Mouse (Mus musculus) hindbrain, embryonic 10.5 days (tissue): ENCODE results near the gene Gm20425. TPM values are rescaled to one million over a fixed set of nuclear protein-coding genes. Genes with fewer than 3 reads are reported as not detected.

ENCODE experiments used
- DNase-seq: peaks from one replicate; pipeline ENCODE4 v3.0.0-alpha.2; 2017; ENCODE audit warnings: low spot score
- H3K27ac ChIP-seq: fragments of 300-500 bp; sonication (generic); 2 replicates; pipeline ENCODE4 v1.5.1; 2016; ENCODE audit warnings: mild to moderate bottlenecking, moderate library complexity
- H3K27me3 ChIP-seq: fragments of 300-500 bp; sonication (generic); 2 replicates; pipeline ENCODE4 v1.6.1; 2016; ENCODE audit warnings: mild to moderate bottlenecking; ENCODE audit not compliant: poor library complexity, insufficient read depth, severe bottlenecking
- H3K36me3 ChIP-seq: fragments of 300-500 bp; sonication (generic); 2 replicates; pipeline ENCODE4 v1.6.1; 2016; ENCODE audit warnings: mild to moderate bottlenecking, moderate library complexity
- H3K4me1 ChIP-seq: fragments of 300-500 bp; sonication (generic); replicated peaks from 2 replicates; pipeline ENCODE4 v1.6.1; 2016; ENCODE audit warnings: mild to moderate bottlenecking
- H3K4me3 ChIP-seq: fragments of 300-500 bp; sonication (generic); 2 replicates; pipeline ENCODE4 v1.5.1; 2016; ENCODE audit warnings: mild to moderate bottlenecking, moderate library complexity
- H3K9me3 ChIP-seq: fragments of 300-500 bp; sonication (generic); 2 replicates; pipeline ENCODE4 v1.6.1; 2016; ENCODE audit warnings: mild to moderate bottlenecking, moderate library complexity
- WGBS: fragments of 180-500 bp; shearing (Covaris S2); methylation state at CpG from one replicate; pipeline ENCODE4 v1.1.7; 2016; 5-methylcytosine and 5-hydroxymethylcytosine counted together
- polyA plus RNA-seq: library from polyadenylated mRNA; unstranded; fragments of >200 nt; fragmentation: Nextera tagmentation; extraction: Ambion mirVana; gene quantifications from 2 replicates; pipeline ENCODE4 v1.2.1, GENCODE M21; 2016

Gm20425 gene
- polyA plus RNA-seq, 1 experiment from 2014 or later, result not detected

- Histone ChIP-seq H3K27ac (peak overlapping the region; percentile 75), H3K4me1 (peaks cover 59% of the 10 kb centered on the region), H3K9me3 (no peaks in the 10 kb centered on the region), H3K4me3 (no peak overlapping the region), H3K27me3 (no peaks in the 10 kb centered on the region), H3K36me3 (peaks cover 29% of the 10 kb centered on the region)
- WGBS, result 70% methylated on average over 4 of the region's 4 CpGs
- DNase-seq, result no peak
Observed at GRCm38 (mm10) chr9:103143881-103144280, 86.2 kb downstream of the Gm20425 start.

GRCm38 (mm10) chr9:103141266-103141665 lies 88.8 kb downstream of the Gm20425 start:
- 92% methylated on average over 7 of the region's 7 CpGs for WGBS
- no peaks in the 10 kb centered on the region for H3K9me3 ChIP-seq
- no peak for DNase-seq
- H3K27me3 ChIP-seq, result no peaks in the 10 kb centered on the region
- H3K4me3 ChIP-seq, result no peak overlapping the region
- H3K36me3 ChIP-seq, result peaks cover 29% of the 10 kb centered on the region
- 0 out of 2 replicates have a peak overlapping the region, but pooled peaks have one; percentile 29 for H3K27ac ChIP-seq
- H3K4me1 ChIP-seq, result peaks cover 58% of the 10 kb centered on the region

GRCm38 (mm10) chr9:103140384-103140783 lies 89.7 kb downstream of the Gm20425 start:
- WGBS, result 86% methylated on average over 6 of the region's 6 CpGs
- DNase-seq, result no peak
- no peaks in the 10 kb centered on the region for H3K9me3 ChIP-seq
- H3K27me3 ChIP-seq, result no peaks in the 10 kb centered on the region
- peaks cover 56% of the 10 kb centered on the region for H3K4me1 ChIP-seq
- H3K36me3 ChIP-seq, result peaks cover 29% of the 10 kb centered on the region
- H3K27ac ChIP-seq, result no peak overlapping the region
- H3K4me3 ChIP-seq, result no peak overlapping the region

Other genes starting within 250 kb of the Gm20425 start
- 0.44 and 0.45 TPM in 2 replicates for gene Slco2a1, start 241.6 kb downstream of the Gm20425 start, polyA plus RNA-seq
- gene Rab6b, start 118.5 kb downstream of the Gm20425 start, polyA plus RNA-seq, result 17.0 and 29.0 TPM in 2 replicates
- gene Srprb, start 28.2 kb downstream of the Gm20425 start, polyA plus RNA-seq, result 62.0 and 69.7 TPM in 2 replicates
- 17.2 and 27.2 TPM in 2 replicates for gene Trf, start 137 bp upstream of the Gm20425 start, polyA plus RNA-seq
- 3.1 and 4.4 TPM in 2 replicates for gene 1300017J02Rik, start 74.8 kb upstream of the Gm20425 start, polyA plus RNA-seq
- gene Topbp1, start 74.9 kb upstream of the Gm20425 start, polyA plus RNA-seq, result 55.9 and 81.8 TPM in 2 replicates
- 150 and 153 TPM in 2 replicates for gene Cdv3, start 135.5 kb upstream of the Gm20425 start, polyA plus RNA-seq